Mouse (Mus musculus) MEL (cell line): ENCODE measurements around the gene Cdca4.

Experiments used
- CTCF ChIP-seq, 3 experiments: IDR thresholded peaks in 2 of 3; conservative IDR thresholded peaks in 1 of 3; 2 replicates each; pipeline ENCODE4 v1.5.1; 2011 to 2012; ENCODE audit warnings: low read length in 3 of 3, low read depth in 2 of 3, mild to moderate bottlenecking in 2 of 3, improper control_type of control experiment in 1 of 3, inconsistent platforms in 1 of 3, mixed read lengths in 1 of 3, moderate library complexity in 1 of 3; ENCODE audit not compliant: control insufficient read depth in 1 of 3, insufficient read depth in 1 of 3, poor library complexity in 1 of 3, severe bottlenecking in 1 of 3
- E2F4 ChIP-seq: IDR thresholded peaks from 2 replicates; pipeline ENCODE4 v1.6.1; 2011; ENCODE audit warnings: low read depth, low read length, improper control_type of control experiment, borderline replicate concordance
- EP300 ChIP-seq, 2 experiments: IDR thresholded peaks; 2 replicates each; pipeline ENCODE4 v1.6.1; 2011; ENCODE audit warnings: improper control_type of control experiment in 2 of 2, low read length in 2 of 2, low read depth in 1 of 2, mild to moderate bottlenecking in 1 of 2
- ETS1 ChIP-seq: IDR thresholded peaks from 2 replicates; pipeline ENCODE4 v1.6.1; 2012; ENCODE audit warnings: low read depth, mild to moderate bottlenecking, inconsistent platforms, low read length, improper control_type of control experiment, moderate library complexity
- GATA1 ChIP-seq: IDR thresholded peaks from 2 replicates; pipeline ENCODE4 v1.6.1; 2011; ENCODE audit warnings: low read depth, low read length, improper control_type of control experiment
- MYC ChIP-seq: IDR thresholded peaks from 2 replicates; pipeline ENCODE4 v1.6.1; 2011; ENCODE audit warnings: low read depth, mild to moderate bottlenecking, low read length, improper control_type of control experiment, moderate library complexity
- NELFE ChIP-seq: IDR thresholded peaks from 2 replicates; pipeline ENCODE4 v1.6.1; 2011; ENCODE audit warnings: low read depth, low read length, improper control_type of control experiment
- POLR2A ChIP-seq, 2 experiments: IDR thresholded peaks; 2 replicates each; pipeline ENCODE4 v1.6.1; 2011 to 2012; ENCODE audit warnings: low read length in 2 of 2, mild to moderate bottlenecking in 2 of 2, control low read depth in 1 of 2, improper control_type of control experiment in 1 of 2, low read depth in 1 of 2, moderate library complexity in 1 of 2; ENCODE audit not compliant: control insufficient read depth in 1 of 2, insufficient read depth in 1 of 2, poor library complexity in 1 of 2
- POLR2AphosphoS2 ChIP-seq: IDR thresholded peaks from 2 replicates; pipeline ENCODE4 v1.6.1; 2011; ENCODE audit warnings: low read length, improper control_type of control experiment
- RAD21 ChIP-seq: IDR thresholded peaks from 2 replicates; pipeline ENCODE4 v1.6.1; 2011; ENCODE audit warnings: mild to moderate bottlenecking, low read depth, low read length, improper control_type of control experiment
- RCOR1 ChIP-seq: IDR thresholded peaks from 2 replicates; pipeline ENCODE4 v1.6.1; 2012; ENCODE audit warnings: low read depth, mild to moderate bottlenecking, inconsistent platforms, low read length, improper control_type of control experiment
- TBP ChIP-seq: IDR thresholded peaks from 2 replicates; pipeline ENCODE4 v1.8.0; 2011; ENCODE audit warnings: low read depth, low read length, improper control_type of control experiment
- ZC3H11A ChIP-seq: IDR thresholded peaks from 2 replicates; pipeline ENCODE4 v1.6.1; 2012; ENCODE audit warnings: low read depth, mild to moderate bottlenecking, inconsistent platforms, low read length, improper control_type of control experiment

GRCm38 (mm10) chr12:112774026-112774425, 55.2 kb downstream of the Cdca4 start:
- no peak for TF ChIP-seq RCOR1
- no peak for TF ChIP-seq NELFE
- no peak for TF ChIP-seq CTCF (IDR thresholded peaks at IDR 0.05 in 2 of 3, conservative IDR thresholded peaks at IDR 0.05 in 1 of 3; ENCODE audit: control insufficient read depth in 1 of 3, insufficient read depth in 1 of 3, low read depth in 2 of 3, low read length in 3 of 3, poor library complexity in 1 of 3, severe bottlenecking in 1 of 3)
- TF ChIP-seq GATA1, result no peak
- no peak for TF ChIP-seq EP300 (IDR thresholded peaks at IDR 0.05; ENCODE audit: low read depth in 1 of 2, low read length in 2 of 2)
- TF ChIP-seq TBP, result no peak
- no peak for TF ChIP-seq POLR2A (IDR thresholded peaks at IDR 0.05; ENCODE audit: control insufficient read depth in 1 of 2, insufficient read depth in 1 of 2, low read depth in 1 of 2, low read length in 2 of 2, poor library complexity in 1 of 2)
- no peak for TF ChIP-seq POLR2AphosphoS2
- TF ChIP-seq E2F4, result no peak
- no peak for TF ChIP-seq MYC
- no peak for TF ChIP-seq ZC3H11A
- no peak for TF ChIP-seq RAD21
- TF ChIP-seq ETS1, result no peak
